Mouse (Mus musculus): ENCODE measurements at regions not wholly inside any gene's neighbourhood (a gene's known extent, or its start where the extent isn't known, plus 50 kb on each side); places are given as distances from the start of the nearest gene placed in this dataset.
"Not testable (repeated sequence)": the region's sequence is repeated elsewhere in the genome, so short reads cannot be mapped to it uniquely, and the experiment has no call there.

- TF ChIP-seq POLR2A (IDR thresholded peaks at IDR 0.05; ENCODE audit: borderline replicate concordance, control insufficient read depth, low read depth, low read length); CTCF (IDR thresholded peaks at IDR 0.05; ENCODE audit: control insufficient read depth, insufficient read depth, low read length): not testable (repeated sequence)
Measured at GRCm38 (mm10) chr14:47973161-47973560, 147.5 kb upstream of the Peli2 start.

All from bone marrow, adult 2 months (tissue).